Mouse (Mus musculus): ENCODE measurements at regions not wholly inside any gene's neighbourhood (a gene's known extent, or its start where the extent isn't known, plus 50 kb on each side); places are given as distances from the start of the nearest gene placed in this dataset.

DNA sequence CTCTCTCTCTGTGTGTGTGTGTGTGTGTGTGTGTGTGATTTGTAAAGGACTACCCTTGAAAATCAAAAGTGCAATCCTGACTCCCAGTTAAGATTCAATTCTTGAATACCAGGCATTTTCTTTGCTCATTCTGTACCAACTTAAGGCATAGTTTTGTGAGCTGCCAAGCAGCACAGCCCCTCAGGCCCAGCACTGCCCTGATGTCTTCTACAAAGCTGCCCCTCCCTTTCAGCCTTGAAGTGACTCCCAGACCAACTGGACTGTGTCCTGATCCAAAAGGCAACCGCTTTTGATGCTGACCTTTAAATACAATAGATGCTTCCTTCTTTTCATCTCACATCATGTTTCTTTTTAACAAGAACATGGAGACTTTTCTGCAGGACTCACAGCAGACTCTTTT lies 464.8 kb downstream of the Gja1 start:
- TF ChIP-seq POLR2A (IDR thresholded peaks at IDR 0.05; ENCODE audit: insufficient read depth, low read depth, low read length), result no peak
- TF ChIP-seq CTCF (IDR thresholded peaks at IDR 0.05), result no peak
